Mouse (Mus musculus) adipocyte (in vitro differentiated cells): ENCODE measurements around the gene Zfp661.
"Not testable (repeated sequence)": the region's sequence is repeated elsewhere in the genome, so short reads cannot be mapped to it uniquely, and the experiment has no call there.

ENCODE experiments used
- DNase-seq: peaks from one replicate; pipeline ENCODE4 v3.0.0-alpha.2; 2016; ENCODE audit warnings: low spot score

The Zfp661 gene

DNA sequence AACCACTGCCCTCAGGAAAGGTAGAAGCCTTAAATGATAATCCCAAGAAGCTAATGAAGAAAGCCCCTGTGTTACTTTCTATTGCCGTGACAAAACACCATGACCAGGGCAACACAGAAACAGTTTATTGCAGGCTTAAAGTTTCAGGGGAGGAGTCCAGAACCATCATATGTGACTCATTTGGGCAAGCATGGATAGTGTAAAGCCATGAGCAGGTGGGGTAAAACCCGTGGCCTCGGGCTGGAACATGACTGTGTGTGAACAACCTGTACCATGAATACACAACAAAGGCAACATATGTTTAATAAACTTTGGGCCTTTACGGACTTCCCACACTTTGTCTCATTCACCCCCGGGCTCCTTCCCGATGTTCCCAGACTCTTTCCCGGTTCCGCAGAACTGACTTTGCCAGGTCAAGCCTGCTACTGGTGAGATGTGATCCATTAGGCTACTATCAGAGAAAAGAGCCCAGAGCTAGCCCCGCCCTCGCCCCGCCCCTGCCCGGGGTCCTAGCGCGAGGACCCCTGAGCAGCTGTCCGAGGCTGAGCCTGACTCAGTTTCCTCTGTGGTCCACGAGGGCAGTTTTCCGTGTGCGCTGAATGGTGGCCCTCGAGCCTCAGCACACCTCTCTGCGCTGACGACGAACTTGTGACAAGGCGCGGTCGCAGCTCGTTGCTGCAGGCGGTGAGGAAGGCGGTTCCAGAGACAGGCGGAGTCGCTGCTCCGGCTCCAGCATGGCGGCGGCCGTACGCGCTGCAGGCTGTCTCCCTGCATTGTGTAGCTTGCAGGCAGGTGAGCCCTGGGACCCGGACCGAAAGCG lies at the start of gene Zfp661, which contains the start of gene Mrps5:
Zfp661 (minus strand) TSS at position 401 of the 820 bp plus-strand sequence.
Mrps5 (plus strand) TSS at position 529 of the 820 bp plus-strand sequence.
- DNase-seq: peak; percentile 89

DNA sequence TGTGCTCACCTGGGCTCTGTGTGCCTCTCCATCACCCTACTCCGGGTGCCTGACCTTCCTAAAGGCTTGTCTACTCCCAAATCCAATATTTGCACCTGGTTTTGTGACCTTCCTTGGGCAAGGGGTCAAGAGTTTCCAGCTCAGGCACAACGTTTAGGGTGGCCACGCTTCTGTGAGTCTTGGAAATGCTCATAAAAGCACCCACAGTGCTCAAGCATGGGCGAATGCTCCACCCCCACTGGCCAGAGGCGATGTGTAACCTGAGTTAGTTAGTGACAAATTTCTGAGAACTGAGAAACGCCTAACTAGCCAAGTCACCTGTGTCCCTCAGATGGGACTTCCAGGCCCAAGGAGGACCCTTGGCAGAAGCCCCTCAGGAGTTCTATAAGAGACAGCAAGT lies 48.7 kb upstream of the Zfp661 start:
- DNase-seq: no peak

DNA sequence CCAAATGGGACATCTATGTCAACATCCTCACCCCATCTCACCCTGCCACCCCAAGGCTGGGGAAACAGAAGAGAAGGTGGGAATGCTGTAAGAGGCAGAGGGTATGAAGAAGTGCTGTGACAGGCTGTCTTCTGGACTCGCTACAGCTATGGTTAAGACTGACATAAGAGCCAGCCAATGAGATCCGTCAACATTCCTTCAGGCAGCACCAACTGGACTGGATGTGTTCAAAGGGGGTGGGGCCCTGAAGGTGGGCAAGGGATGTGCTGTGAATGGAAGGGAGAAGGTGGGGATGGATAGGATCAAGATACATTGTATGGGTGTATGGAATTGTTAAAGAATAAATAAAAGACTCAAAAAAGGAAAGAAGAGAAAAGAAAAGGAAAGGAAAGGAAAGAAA lies 45.7 kb upstream of the Zfp661 start:
- no peak for DNase-seq

DNA sequence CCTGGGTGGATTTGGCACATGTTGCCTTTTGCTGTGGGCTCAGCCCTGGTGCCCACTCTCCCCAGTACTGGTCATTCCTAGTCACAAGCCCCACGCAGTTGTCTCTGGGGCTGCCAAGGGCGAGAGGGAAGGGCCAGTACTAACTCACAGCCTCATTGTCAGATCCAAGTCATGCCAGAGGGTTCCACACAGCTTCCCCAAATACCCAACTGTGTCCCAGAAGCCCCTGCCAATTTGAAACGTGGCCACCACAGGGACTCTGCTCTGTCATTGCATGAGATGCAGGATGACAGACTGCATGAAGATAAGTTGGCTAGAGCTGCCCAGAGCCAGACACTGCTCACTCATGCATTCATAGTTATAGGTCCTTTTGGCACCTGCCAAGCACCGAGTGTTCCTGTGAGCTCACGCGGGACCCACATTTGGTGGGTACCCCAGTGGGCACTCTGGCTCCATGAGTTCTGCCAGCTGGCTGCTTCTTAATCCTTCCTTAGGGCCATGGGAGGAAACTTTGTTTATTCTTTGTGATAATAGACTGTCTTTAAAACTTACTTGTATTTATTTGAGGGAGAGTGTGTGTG lies 41.2 kb upstream of the Zfp661 start:
- no peak for DNase-seq

DNA sequence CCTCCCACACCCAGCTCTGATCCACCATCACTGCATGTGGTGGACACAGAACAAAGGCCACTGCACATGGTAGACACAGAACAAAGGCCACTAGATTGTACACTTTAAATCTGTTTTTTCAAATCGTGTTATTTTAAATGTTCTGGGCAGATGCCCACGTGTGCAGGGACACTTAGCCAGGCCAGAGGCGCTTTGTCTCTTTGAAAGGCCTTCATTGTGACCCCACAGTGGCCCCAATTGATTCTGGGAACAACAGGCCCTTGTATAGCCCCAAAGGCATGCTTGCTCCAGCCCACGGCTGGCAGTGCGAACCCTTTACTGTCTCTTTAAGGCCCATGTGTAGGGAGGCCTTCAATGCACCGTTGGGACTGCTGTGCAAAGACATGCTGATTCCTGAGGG lies 40.5 kb upstream of the Zfp661 start:
- no peak for DNase-seq

DNA sequence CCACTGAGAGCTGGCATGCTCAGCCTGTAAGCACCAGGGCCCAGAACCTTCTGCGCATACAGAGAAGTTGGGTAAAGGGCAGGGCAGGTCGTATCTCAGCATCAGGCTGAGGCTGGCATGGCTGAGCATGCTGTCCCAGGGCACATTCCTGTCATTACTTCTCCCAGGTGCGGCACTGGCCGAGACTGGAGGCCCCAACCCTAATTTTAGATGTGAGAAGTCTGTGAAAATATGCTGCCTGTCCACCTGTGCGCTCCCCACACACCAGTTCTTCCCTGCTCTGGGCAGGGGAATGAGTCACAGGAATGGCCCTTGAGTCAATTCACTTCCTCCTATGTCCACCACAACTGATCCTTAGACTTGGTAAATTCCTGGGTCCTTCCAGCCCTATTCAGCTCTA lies 38.8 kb upstream of the Zfp661 start:
- no peak for DNase-seq

DNA sequence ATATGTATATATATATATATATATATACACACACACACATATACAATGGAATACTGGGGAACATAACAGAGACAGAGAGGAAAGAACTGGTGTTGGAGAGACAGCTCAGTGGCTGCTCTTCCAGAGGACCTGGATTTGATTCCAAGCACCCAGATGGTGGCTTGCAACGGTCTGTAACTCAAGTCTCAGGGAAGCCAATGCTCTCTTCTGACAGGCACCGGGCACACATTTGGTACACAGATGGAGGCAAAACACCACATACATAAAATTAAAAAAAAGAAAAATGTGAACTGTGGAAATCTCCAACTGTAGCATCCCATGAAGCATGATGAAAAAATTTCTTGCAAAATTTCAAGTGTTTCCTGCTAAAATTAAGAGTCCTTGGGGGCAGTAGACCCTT lies 37.9 kb upstream of the Zfp661 start:
- no peak for DNase-seq

DNA sequence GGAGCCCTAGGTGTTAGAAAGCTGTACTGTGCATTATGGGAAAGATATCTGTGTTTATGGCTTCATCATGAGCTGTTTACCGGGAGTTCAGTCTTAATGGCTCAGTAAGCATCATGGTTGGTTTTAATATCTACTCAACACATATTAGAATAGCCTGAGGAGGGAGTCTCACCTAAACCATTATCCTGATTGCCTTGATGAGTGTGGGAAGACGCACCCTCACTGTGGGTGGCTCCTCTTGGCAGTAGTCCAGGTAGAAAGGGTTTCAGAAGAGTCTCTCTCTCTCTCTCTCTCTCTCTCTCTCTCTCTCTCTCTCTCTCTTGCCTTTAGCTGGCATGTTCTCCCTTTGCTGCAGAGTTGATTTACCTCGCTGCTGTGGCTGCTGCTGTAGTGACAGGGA lies 35.2 kb upstream of the Zfp661 start:
- no peak for DNase-seq

DNA sequence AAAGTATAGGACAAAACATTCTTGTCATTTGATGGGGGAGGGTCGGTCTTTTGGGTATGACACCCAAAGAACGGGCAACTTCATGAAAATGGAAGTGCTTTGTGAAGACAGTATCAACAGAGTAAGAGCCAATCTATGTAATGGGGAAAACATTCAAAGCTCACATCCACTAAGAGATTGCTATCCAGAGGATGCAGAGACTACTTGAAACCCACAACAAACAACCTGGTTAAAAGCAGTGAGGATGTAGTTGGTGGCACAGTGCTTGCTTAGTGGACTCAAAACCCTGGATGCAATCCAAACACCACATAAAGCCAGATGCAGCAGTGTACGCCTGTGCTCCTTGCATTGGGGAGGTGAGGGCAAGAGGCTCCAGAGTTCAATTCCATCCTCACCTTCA lies 32.4 kb upstream of the Zfp661 start:
- no peak for DNase-seq

DNA sequence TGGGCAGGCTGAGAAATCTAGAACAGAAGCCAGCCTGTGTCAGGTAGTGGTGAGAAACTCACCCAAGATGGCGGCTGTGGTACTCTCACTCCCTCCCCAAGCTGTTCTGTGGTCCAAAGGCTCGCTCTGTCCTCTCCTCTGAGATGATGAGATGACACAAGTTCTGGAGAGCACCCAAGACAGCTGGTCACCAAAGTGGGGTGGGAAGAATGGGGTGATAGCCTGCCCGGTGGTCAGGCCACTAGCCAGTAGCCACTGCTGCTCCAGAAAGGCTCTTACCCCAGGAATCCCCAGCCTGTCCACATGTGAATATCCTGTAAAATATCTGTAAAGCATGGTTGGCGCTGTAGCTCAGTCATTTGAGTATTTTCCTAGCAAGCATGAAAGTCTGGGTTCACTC lies 25.4 kb upstream of the Zfp661 start:
- DNase-seq: no peak

DNA sequence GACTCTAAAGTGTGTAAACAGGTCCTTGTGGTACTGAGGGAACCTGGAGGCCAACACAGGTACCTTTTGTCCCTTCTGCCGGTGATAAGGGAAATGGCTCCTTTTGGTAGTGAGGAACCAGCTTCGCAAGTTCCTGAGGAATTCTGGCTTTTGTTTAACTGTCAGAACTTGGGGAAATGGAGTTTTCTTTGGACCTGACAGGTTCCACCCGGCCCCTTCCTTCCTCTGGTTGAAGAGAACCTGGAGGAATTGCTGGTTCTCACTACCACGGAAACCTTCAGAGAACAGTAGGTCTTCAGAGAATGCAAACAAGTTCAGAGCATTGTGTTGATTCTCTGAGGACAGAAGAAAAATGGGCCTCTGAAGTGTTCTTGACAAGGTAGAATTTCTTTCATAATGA lies 24.5 kb upstream of the Zfp661 start:
- DNase-seq: no peak

DNA sequence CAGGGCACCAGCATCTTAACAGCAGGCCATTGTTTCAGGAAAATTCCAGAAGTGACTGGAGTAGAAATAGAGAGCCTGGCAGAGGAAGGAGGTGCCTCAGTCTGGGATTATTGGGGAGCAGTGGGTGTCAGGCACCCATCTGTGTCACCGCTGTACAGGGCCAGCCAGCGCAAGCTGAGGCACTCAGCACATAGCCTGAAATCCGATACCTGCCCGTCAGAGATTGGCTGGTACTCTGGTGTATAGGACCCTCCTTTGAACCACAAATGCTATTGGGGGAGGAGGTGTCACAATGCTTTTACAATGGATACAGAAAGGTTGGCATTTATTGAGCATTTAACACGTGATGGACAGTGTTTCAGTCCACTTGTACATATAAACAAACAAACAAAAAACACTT lies 22.1 kb upstream of the Zfp661 start:
- no peak for DNase-seq

DNA sequence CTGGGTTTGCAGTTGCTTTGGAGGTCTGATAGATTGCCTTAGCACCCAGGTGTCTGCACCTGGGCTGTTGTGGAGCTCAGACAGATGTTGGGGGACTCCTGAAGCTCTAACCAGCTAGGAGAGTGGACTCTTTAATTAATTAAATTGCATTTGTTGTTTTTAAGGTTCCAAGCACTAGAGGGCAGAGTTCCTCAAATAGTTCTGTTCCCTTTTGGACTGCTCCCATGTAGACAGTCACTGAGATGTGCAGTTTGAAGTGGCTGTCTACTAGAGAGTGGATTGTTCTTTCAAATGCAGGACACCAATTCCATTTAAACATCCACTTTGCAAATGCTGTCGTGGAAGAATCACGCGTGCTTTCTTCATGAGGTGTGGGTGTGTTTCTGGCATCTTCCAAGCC lies 21.3 kb upstream of the Zfp661 start:
- peak; percentile 81 for DNase-seq

DNA sequence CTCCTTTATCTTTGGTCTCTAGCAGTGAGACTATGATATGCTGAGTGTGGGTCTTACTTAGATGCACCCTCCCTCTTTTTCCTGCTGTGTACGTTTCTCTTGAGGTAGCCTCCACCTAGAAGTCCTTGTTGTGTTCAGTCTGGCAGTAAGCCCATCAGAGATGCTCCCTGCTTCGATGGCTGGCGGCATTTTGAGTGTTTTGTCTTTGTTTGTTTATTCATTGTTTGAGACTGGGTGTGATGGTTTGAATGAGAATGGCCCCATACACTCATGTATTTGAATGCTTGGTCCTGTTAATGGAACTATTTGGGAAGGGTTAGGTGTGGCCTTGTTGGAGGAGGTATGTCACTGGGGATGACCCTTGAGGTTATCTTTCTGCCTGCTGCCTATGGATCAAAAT lies 18.3 kb upstream of the Zfp661 start:
- no peak for DNase-seq

DNA sequence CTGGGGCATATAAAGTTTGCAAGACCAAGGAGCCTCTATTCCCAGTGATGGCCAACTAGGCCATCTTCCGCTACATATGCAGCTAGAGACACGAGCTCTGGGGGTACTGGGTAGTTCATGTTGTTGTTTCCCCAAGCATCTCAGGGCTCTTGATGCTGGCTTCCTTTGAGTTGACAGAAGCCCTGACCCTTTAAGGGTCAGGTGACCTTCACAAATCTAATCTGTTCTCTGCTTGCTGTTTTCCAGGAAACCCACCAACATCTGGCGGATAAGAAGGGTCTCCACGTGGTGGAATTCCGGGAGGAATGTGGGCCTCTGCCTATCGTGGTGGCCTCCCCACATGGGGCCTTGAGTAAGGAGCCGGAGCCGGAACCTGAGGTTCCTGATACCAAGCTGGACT lies 16.5 kb upstream of the Zfp661 start:
- not testable (repeated sequence) for DNase-seq

DNA sequence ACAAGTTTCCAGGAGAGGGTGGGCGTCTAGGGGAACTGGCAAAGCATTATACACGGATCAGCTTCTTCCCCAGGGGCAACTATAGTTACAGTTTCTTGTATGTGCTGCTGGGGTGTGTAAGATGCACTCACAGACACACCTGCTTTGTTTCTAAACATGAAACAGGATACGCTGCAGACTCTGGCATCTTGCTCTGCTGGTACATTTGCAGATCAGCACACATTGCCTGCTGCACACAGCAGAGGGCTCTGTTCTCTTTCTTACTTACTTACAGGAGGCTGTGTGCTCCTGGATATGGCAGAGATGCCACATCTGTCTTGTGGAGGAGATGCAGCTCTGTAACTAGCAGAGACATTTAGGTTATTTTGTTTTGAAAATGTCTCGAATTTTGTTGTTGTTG lies 3.9 kb upstream of the Zfp661 start:
- no peak for DNase-seq

DNA sequence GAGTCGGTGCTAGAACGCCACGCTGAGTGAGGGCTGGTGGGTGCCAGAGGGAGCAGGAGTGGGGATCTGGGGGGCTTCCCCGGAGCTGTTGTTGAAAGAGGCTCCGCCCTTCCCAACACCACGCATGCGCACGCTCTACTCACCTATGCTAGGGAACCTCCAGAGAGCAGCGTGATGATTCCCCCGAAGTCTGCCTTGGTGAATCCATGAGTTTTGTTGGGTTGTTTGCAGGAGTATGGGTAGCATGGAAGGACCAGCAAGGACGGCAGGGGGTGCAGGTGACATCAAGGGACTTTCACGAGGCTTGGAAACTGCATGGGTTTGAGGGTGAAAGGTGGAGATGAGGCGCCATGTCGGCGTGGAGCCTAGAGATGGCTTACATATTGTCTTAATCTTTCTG lies 3.3 kb upstream of the Zfp661 start:
- DNase-seq: no peak

DNA sequence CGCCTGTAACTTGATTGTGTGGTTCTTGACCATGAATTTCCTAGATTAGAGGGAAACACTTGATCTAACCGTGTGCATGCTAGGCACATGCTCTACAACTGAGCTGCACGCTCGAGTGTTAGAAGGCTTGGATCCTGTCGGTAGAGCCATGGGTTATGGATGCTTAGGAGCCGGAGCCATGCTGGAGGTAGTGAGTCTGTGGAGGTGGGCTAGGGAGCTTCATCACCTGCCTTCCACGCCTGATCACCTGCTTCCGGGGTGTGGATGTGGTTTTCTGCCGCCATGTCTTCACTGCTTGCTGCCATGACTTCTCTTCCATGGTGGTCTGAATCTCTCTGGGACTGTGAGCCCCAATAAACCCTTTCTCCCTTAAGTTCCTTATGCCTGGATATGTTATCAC lies 2.0 kb upstream of the Zfp661 start:
- no peak for DNase-seq

DNA sequence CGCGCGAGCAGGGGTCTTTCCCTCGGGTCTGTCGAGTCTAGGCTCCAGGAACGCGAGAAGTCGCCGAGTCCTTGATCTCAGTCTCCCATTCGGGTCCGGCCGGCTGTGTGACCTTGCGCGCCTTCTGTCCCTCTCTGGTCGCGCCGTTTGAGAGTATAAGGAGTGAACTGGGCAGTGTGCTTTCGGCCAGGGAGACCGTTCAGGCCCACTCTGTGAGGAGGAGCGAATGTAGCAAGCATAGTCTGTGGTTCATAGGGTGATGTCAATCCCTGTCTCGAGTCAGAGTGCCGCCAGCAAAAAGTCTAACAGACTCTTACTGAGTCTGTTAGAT lies 585 bp upstream of the Zfp661 start:
- no peak for DNase-seq

DNA sequence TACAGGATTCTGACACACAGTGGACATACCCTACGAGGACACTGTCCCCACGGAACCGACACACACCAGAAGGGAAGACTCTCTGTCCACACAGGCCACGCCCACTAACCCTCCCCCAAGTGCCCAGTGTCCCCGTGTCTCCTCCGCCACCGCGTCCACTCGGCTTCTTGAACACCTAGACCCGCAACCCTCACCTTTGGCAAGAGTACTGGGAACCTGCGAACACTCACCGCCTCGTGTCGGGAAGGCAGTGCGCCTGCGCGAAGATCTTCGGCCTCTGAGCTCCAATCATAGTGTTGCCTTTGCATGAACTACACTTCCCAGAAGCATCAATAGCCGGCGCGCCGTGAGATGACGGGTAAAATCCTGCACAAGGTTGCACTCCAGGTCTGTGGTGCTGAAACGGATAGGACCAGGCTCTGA lies 2.4 kb downstream of the Zfp661 start:
- DNase-seq: peak; percentile 96

DNA sequence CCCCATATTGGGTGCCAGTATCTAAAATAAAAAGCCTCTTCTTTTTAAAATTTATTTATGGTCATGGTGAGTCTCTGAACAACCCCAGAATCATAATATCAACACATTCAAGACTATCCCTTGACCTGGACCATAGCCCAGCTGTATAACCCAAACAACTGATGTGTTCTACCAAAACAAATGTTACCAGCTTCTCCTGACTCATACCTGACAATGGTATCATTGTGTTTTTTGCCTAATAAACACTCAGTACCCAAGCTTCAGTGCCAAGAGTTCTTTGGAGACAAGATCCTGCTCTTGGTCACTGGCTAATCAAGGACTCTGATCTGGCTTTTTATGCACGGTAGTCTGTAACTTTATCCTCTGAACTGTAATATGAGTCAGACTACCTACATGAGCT lies 13.6 kb downstream of the Zfp661 start:
- DNase-seq: no peak

DNA sequence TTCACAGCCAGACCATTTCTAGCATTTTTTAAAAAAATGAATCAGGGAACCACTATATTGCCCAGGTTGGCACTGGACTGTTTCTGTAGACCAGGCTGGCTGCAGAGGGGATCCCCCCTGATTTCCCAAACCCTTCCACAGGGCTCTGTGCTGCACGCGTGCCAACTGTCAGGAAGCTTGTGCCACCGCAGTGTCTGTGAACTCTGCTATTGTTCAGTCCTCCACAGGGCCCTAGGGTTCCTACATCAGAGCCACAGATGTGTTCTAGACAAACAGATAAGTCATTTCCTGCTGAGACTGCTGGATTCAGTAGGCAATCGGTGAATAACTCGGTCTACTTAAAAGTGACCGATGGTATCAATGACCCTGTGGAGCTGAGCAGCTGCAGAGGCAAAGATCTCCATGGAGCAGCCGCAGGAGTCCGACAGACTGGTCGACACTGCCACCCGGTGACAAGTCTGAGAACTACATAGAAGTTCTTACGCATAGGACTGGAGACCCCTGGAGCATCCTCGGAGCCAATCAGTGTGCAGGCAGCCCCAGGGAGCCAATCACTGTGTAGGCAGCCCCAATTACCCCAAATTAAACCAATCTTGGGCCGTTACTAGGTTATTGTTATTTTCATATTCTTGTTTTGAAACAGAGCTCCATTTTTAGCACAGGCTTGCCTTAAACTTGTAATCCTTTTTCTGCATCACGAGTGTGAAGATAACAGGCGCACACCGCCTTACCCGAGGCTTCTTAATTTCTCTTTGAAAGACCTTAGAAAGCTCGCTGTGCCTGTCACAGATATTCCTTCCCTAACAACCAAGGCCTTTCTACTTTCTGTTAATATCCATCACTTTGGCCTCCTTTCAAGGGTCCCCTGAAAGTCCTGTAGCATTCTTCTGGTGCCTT lies 27.6 kb downstream of the Zfp661 start:
- peak; percentile 53 for DNase-seq

DNA sequence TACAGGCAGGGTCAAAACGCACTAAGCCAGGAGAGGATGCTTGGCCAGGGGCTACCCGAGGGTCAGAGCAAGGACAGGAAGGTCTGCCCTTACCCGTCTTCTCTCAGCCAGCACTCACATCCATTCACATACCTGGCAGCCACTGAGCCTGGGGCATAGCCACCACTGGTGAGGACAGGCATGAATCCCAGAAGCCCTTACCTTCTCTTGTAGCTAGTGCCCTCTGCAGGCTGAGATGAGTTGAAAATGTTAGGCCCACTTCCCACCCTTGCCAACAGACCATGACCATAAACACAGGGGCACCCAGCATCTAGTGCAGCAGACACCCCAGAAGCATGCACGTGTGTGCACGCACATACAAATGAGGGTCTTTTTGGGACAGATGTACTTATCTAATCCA lies 35.8 kb downstream of the Zfp661 start:
- no peak for DNase-seq
